9 mouse cellular contexts compared by ENCODE assay signal in genomic region chr3:132103020-132103419, GRCm38 (mm10). TPM values are rescaled to one million over a fixed set of nuclear protein-coding genes. Genes with fewer than 3 reads are reported as not detected.
DNase-seq lines count a peak whose midpoint lies in the region; ATAC-seq and TF ChIP-seq lines count a peak whose summit lies in the region.
"Had no signal": no experiment of that assay in that cellular context is flagged by ENCODE, and none has a peak within 500 bp of the region (broad histone marks: within the 10 kb centered on the region; RNA-seq: fewer than 3 reads in every experiment).

No protein-coding gene starts in this region.

- no peaks in the 10 kb centered on the region for H3K79me2 ChIP-seq in CH12.LX (replicated peaks; ENCODE audit: control insufficient read depth, extremely low read depth, insufficient read depth, poor library complexity, severe bottlenecking)

- 0 out of 2 replicates have a peak, but pooled peaks have one; percentile 43 for ATAC-seq in forebrain, embryonic 15.5 days (replicated peaks)
- ATAC-seq in forebrain, embryonic 12.5 days (ENCODE audit: low FRiP score): no peak
- no peak for ATAC-seq in neural tube, embryonic 15.5 days (ENCODE audit: low FRiP score)

- no peak for TF ChIP-seq POLR2A in CH12.LX (IDR thresholded peaks at IDR 0.05; ENCODE audit: low read depth, low read length)

- H3K27me3 ChIP-seq in forebrain, embryonic 15.5 days: no peaks in the 10 kb centered on the region
- H3K27me3 ChIP-seq in forebrain, embryonic 12.5 days: no peaks in the 10 kb centered on the region
- H3K27me3 ChIP-seq in CH12.LX (replicated peaks): no peaks in the 10 kb centered on the region
- no peaks in the 10 kb centered on the region for H3K27me3 ChIP-seq in neural tube, embryonic 15.5 days (replicated peaks)

- DNase-seq in CH12.LX (ENCODE audit: extremely low read depth): no peak
- peak; percentile 10 for DNase-seq in embryo, embryonic 9.5 days (ENCODE audit: extremely low spot score)
- peak; percentile 18 to 65 for DNase-seq in left cerebral cortex, postnatal 25 days (ENCODE audit: low spot score in 2 of 2)
- no peak for DNase-seq in urinary bladder, adult 2 months (ENCODE audit: low spot score)
- no peak for DNase-seq in ovary, postnatal 36 days (ENCODE audit: low spot score)

- TF ChIP-seq EP300 in CH12.LX (IDR thresholded peaks at IDR 0.05; ENCODE audit: low read length): no peak

- no peak overlapping the region for H3K4me3 ChIP-seq in forebrain, embryonic 15.5 days
- no peak overlapping the region for H3K4me3 ChIP-seq in forebrain, embryonic 12.5 days (replicated peaks)
- H3K4me3 ChIP-seq in CH12.LX (replicated peaks in 1 of 3; ENCODE audit: low read depth in 2 of 3, low read length in 2 of 3, poor library complexity in 1 of 3): no peak overlapping the region
- H3K4me3 ChIP-seq in neural tube, embryonic 15.5 days (replicated peaks): no peak overlapping the region

- WGBS in forebrain, embryonic 15.5 days: 47% methylated on average over 9 of the region's 9 CpGs
- 66% methylated on average over 9 of the region's 9 CpGs for WGBS in forebrain, embryonic 12.5 days
- 60% methylated on average over 9 of the region's 9 CpGs for WGBS in neural tube, embryonic 15.5 days

- no peak for TF ChIP-seq CTCF in CH12.LX (conservative IDR thresholded peaks at IDR 0.05 in 1 of 2, IDR thresholded peaks at IDR 0.05 in 1 of 2; ENCODE audit: low read depth in 2 of 2, low read length in 2 of 2)

- intact Hi-C loops in left cerebral cortex, postnatal 25 days (cut with DNase I): no loop called here

- H3K36me3 ChIP-seq in forebrain, embryonic 15.5 days: no peaks in the 10 kb centered on the region
- no peaks in the 10 kb centered on the region for H3K36me3 ChIP-seq in forebrain, embryonic 12.5 days (replicated peaks)
- H3K36me3 ChIP-seq in CH12.LX (replicated peaks in 1 of 2; ENCODE audit: control insufficient read depth in 1 of 2, insufficient read depth in 1 of 2, low read length in 1 of 2): no peaks in the 10 kb centered on the region
- no peaks in the 10 kb centered on the region for H3K36me3 ChIP-seq in neural tube, embryonic 15.5 days

- no peak for TF ChIP-seq RAD21 in CH12.LX (IDR thresholded peaks at IDR 0.05; ENCODE audit: low read depth, low read length)

- no peaks in the 10 kb centered on the region for H3K9me3 ChIP-seq in forebrain, embryonic 15.5 days
- H3K9me3 ChIP-seq in forebrain, embryonic 12.5 days: no peaks in the 10 kb centered on the region
- no peaks in the 10 kb centered on the region for H3K9me3 ChIP-seq in CH12.LX (replicated peaks; ENCODE audit: low read length)
- no peaks in the 10 kb centered on the region for H3K9me3 ChIP-seq in neural tube, embryonic 15.5 days (replicated peaks)

- dilution Hi-C loops in CH12.LX (cut with MboI; ENCODE audit: extremely low pct_ligation_motif_present, extremely low pct_unique_long_range_greater_than_20kb, low sequenced_read_pairs): no loop called here

- no peak overlapping the region for H3K4me2 ChIP-seq in forebrain, embryonic 15.5 days (replicated peaks)
- no peak overlapping the region for H3K4me2 ChIP-seq in forebrain, embryonic 12.5 days
- peak overlapping the region; percentile 43 for H3K4me2 ChIP-seq in CH12.LX (ENCODE audit: insufficient read depth, low read depth, poor library complexity, severe bottlenecking)
- H3K4me2 ChIP-seq in neural tube, embryonic 15.5 days: no peak overlapping the region

- H3K9ac ChIP-seq in forebrain, embryonic 15.5 days (replicated peaks): no peak overlapping the region
- no peak overlapping the region for H3K9ac ChIP-seq in forebrain, embryonic 12.5 days
- no peak overlapping the region for H3K9ac ChIP-seq in CH12.LX (ENCODE audit: insufficient read depth, low read depth)
- H3K9ac ChIP-seq in neural tube, embryonic 15.5 days (replicated peaks): no peak overlapping the region
- H3K9ac ChIP-seq: liver, embryonic 14.5 days had no signal

- in situ Hi-C loops in CH12.LX (cut with MboI; ENCODE audit: low pct_ligation_motif_present, low pct_unique_long_range_greater_than_20kb, low sequenced_read_pairs): no loop called here

- H3K4me1 ChIP-seq in forebrain, embryonic 15.5 days: no peaks in the 10 kb centered on the region
- no peaks in the 10 kb centered on the region for H3K4me1 ChIP-seq in forebrain, embryonic 12.5 days
- H3K4me1 ChIP-seq in CH12.LX (ENCODE audit: control insufficient read depth in 1 of 2, insufficient read depth in 2 of 2): peaks cover 0 to 5% of the 10 kb centered on the region in 2 experiments; a peak in 1 of 4 replicates
- no peaks in the 10 kb centered on the region for H3K4me1 ChIP-seq in neural tube, embryonic 15.5 days

- H3K27ac ChIP-seq in forebrain, embryonic 15.5 days (replicated peaks): no peak overlapping the region
- no peak overlapping the region for H3K27ac ChIP-seq in forebrain, embryonic 12.5 days
- H3K27ac ChIP-seq in CH12.LX (ENCODE audit: insufficient read depth, low read depth): no peak overlapping the region
- no peak overlapping the region for H3K27ac ChIP-seq in neural tube, embryonic 15.5 days (replicated peaks)
- H3K27ac ChIP-seq: liver, embryonic 14.5 days had no signal

TF ChIP-seq in CH12.LX, 34 proteins besides CTCF, POLR2A, EP300 and RAD21:
- TF ChIP-seq POLR2AphosphoS2 (IDR thresholded peaks at IDR 0.05; ENCODE audit: low read depth, low read length): no peak
- TF ChIP-seq MEF2A (IDR thresholded peaks at IDR 0.05; ENCODE audit: borderline replicate concordance, low read depth, low read length): no peak
- TF ChIP-seq TCF12 (IDR thresholded peaks at IDR 0.05; ENCODE audit: low read depth, low read length): no peak
- no peak for TF ChIP-seq ELF1 (IDR thresholded peaks at IDR 0.05; ENCODE audit: low read depth, low read length)
- TF ChIP-seq PAX5 (IDR thresholded peaks at IDR 0.05; ENCODE audit: low read length): no peak
- TF ChIP-seq ZMIZ1 (IDR thresholded peaks at IDR 0.05; ENCODE audit: low read depth, low read length): no peak

RNA-seq across cellular contexts. Expression of gene Dkk2, which starts 17.9 kb away (rescaled TPM):
- 1.3 and 1.8 TPM in 2 replicates for polyA plus RNA-seq in forebrain, embryonic 15.5 days (2015; fragmentation: Nextera tagmentation; extraction: Ambion mirVana)
- 7.6 and 11.8 TPM in 2 replicates for polyA plus RNA-seq in forebrain, embryonic 12.5 days (2016; fragmentation: Nextera tagmentation; extraction: Ambion mirVana)
- total RNA-seq in CH12.LX (2012; rRNA removed) (not detected in 2 replicates), CH12.LX (2014; rRNA removed) (not detected in 2 replicates)
- polyA plus RNA-seq in CH12.LX (2012; ENCODE audit: insufficient read length, low read depth): not detected in 2 replicates
- total RNA-seq in left cerebral cortex, postnatal 25 days (2021): 1 to 10 TPM in 1 of 2 experiments, under 1 TPM in 1; 0.73 to 1.1 TPM
- 23.1 and 33.1 TPM in 2 replicates for polyA plus RNA-seq in urinary bladder, adult 2 months (2012; rRNA removed)
- 1.9 and 2.9 TPM in 2 replicates for polyA plus RNA-seq in neural tube, embryonic 15.5 days (2015; fragmentation: Nextera tagmentation; extraction: Ambion mirVana)

Comparison
In these comparisons a context has a peak if more than half of its experiments do, and no peak if none do; other contexts are left out.
1. DNase-seq: peak in embryo, embryonic 9.5 days (single experiment) and left cerebral cortex, postnatal 25 days (2 of 2); none in CH12.LX (single experiment), urinary bladder, adult 2 months (single experiment) and ovary, postnatal 36 days (single experiment).